Mouse (Mus musculus) embryo, embryonic 10 days (tissue): Measurements from ENCODE around the gene Zfp62.

Experiments
- DNase-seq: peaks from one replicate; pipeline ENCODE4 v3.0.0-alpha.2; 2015; ENCODE audit warnings: low spot score

The Zfp62 gene

DNA sequence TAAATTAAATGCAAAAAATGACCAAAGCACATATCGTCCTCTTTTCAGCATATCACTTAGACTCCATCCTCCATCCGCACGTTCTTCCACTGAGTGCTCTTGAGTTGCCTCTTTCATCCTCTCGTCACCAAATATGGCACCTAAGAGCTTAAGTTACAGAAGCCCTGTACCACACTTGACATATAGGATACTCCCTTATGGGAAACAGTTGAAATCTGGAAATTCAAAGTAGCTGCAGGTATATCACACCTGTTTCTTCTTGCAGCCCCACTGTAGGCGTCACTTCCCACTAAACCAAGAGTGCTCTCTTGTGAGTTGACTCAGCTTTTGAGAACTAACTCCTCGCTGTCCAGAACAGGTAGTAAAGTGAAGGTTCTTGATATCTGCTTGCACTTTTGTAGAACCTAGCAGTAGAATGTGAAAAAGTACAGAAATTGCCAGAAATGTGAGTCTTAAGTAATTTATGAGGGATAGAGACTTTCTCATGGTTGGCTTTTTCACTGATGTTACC is 2.0 kb downstream of the Zfp62 start:
- DNase-seq = no peak

DNA sequence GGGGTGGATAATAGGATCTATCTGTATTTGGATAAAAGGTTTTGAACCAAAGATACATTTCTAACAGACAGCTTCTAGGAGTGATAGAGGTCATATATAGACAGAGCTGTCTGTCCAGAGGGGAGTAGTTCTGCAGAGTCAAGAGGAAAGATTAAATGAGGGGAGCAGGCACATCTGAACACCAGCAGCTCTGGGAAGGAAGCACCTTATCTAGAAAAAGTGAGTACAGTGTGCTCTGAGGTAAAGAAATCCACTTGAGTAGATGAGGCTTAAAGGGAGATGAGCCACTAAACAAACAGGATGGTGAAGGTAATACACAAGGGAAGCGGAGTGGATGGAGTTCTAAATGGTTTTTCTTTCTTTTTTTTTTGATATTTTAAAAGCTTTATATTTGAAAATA is 4.4 kb downstream of the Zfp62 start:
- DNase-seq = no peak

DNA sequence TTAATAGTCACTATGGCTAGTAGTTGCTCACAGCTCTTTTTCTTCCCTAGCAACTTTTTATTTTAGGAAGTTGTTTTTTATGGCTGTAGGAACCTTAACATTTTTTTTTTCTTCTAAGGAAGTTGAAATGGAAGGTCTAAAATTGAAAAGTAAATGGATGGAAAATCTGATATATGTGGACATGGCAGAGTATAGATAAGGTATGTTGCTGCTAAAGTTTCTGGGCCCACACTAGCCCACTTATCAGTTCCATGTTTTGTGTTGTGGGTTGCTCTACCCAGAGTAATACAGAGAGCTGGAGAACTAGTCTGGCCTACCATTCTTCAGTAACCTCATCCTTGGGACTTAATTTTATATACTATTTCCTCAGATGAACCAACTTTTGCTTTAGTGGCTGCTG is 9.5 kb downstream of the Zfp62 start:
- no peak for DNase-seq

DNA sequence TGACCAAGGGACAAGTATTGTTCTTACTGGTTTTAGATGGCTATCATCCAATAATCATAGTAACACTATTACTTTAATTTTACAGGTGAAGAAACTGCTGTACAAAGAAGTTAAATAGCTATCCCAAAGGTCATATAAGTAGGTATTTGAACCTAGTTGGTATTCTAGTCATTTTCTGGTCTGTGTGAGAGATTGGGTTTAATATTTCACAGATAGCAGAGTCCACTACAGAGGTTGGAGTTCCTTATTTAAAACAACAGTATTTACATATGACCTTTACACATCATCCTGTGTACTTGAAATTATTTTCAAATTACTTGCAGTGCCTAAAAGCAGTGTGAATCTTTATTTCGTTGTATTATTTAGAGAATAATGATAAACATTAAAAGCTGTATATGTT is 10.4 kb downstream of the Zfp62 start:
- DNase-seq = no peak

DNA sequence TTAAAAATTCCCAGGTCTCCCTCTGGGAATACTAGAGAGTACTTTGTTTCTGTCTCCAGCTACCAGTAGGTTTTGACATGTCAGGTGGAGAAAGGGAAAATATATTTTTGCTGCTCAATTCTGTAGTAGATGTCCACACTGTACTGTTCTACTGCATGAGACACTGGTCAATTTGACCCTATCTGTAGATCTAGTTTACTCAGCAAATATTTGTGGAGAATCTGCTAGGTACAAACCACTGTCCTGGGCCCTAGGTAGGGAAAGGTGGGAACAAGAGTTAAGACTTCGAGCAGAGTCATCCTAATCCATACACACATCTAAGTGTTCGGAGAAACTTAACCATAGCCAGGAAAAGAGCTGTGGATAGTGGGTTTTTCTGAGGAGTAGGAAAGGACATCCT is 16.2 kb downstream of the Zfp62 start:
- DNase-seq = no peak

DNA sequence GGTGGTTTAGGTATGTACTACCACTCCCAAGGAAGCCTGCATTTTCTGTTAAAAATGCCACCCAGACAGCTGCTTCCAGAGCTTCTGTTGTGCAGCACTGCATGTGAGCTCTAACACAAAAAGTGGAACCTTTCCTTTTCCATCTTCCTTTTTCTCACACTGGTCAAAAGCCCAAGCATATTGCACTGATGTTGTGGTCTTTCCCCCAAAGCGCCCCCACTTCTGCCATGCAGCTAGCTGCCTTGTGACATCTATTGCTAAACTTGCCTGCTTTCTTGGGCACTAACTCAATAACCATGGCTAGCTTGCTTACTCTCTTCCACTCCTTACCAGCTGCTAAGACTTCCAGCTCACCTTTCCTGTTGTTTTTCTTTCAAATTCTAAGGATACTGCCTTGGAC is 21.4 kb downstream of the Zfp62 start:
- no peak for DNase-seq

DNA sequence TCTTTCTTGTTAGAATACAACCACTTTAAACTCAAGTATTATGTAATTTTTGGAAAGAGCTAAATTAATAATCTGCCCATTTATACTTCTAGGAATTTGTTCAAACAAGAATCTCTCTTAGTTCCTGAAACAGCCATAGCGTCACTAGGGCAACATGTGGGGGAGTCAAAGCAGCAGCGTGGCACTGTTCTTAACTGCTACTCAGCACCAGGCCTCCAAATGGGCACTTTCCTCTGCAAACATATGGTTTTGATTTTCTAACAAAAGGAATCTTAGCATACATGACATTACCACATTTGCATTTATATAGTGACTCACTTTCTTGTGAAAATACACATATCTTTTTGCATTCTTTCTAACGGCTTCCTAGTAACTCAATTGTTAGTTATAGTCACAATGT is 29.7 kb downstream of the Zfp62 start:
- no peak for DNase-seq

DNA sequence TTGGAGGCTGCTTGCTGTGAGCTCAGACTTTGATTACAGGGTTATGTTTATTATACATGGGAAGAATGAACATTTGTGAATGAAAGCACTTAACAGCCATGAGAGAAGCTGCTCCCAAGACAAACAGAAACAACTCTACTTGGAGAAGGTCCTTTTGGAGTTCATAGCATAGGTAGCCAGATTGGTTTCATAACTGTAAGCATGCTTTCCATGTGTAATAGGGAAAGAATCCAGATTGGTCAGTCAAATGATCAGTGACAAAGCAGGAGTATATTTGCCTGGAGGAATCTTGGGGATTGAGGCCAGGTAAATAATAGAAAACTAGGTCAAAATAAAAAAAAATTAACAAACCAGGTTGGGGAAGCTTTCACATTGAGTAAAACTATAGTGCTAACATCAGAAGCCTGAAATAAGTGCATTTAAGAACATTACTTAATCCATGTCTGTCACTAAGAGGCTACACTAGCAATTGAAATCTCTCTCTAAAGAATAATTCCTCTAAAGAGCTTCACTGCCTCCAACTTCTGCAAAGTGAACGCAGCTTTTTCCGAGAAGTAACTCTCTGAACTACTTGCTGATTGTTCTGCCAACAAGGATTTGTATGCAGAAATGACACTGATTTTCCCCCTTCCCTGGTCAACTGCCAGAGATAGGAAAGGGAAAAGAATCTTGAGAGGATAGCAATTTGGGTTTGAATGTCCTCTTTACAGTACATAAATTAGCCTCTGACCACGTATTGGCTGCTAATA is 32.5 kb downstream of the Zfp62 start:
- DNase-seq = no peak

DNA sequence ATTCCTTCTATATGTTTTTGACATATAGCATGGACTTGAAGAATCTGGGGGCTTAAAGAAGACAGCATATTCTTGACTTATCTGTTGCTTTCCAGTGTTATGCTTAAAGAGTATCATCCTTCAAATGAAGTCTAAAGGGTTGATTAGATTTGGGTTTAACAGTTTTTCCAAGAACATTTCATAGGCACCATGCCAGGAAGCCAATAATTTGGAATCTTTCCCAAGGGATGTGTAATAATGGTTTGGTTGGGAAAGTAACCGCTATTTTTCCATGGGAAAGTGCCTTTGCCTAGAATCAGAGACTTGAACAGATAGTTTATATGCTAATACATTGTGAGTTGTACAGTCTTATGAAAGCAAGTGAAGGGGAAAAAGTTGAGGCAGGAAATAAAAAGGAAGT is 33.8 kb downstream of the Zfp62 start:
- no peak for DNase-seq

DNA sequence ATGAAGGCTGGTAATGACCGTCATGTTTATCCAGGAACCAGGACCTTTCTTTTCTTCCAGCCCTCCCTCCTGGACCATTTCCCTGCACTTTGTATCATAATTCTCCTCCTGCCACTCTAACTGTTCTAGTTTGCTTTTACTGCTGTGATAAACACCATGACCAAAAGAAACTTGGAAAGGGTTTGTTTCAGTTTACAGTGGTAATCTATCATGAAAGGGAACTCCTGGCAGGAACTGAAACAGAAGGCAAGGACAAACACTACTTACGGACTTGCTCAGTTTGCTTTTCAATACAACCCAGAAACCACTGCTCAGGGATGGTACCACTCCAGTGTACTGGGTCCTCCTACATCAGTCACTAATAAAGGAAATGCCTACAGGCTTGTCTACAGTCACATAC is 34.4 kb downstream of the Zfp62 start:
- no peak for DNase-seq

DNA sequence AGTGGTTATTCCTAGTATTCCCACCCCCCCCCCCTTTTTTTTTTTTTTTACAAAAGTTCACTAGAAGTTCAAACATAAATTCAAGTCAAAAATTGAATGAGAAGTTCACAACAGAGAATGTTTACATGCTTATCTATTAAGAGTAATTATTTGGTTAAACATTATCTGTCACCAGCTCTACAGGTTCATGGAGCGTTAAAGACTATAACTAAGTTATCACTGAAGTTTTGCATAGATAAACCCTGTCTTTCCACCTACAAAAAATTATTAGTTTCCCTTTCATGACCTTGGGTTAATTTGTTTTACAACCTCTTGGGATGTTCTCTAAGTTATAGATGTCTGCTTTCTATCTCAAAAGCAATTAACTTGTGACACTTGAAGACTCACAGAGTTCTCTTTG is 37.2 kb downstream of the Zfp62 start:
- DNase-seq = no peak

DNA sequence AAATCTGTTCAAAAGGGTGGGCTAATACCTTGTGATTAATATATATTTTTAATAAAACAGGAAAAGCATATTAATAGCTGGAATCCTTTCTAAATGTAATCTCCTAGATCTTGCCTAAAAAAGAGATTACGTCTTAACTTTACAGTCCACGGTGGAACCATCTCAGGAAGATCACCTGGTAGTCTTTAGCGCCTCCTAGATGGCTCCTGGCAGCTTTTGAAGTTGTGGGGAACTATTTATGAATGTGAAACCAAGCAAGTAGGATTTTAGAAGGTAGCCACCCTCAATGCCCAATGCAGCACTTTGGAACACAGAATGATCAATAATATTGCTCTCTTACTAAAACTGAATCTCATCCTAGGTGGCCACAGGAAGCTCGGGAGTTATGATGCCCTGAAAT is 37.8 kb downstream of the Zfp62 start:
- DNase-seq = no peak

DNA sequence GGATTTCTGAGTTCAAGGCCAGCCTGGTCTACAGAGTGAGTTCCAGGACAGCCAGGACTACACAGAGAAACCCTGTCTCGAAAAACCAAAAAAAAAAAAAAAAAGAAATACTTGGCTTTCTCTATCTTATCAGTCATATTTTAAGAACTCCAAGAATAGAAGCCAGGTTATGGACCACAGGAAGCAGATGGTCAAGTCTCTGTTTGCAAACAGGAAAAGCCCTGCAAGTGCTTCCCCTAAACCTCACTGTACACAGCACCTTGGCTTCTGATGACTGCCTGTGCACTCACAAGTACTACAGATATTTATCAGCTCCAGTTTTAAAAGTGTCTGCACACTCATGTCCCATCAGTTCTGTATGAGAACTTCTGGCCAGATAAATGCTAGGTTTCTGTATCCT is 38.4 kb downstream of the Zfp62 start:
- DNase-seq = no peak

DNA sequence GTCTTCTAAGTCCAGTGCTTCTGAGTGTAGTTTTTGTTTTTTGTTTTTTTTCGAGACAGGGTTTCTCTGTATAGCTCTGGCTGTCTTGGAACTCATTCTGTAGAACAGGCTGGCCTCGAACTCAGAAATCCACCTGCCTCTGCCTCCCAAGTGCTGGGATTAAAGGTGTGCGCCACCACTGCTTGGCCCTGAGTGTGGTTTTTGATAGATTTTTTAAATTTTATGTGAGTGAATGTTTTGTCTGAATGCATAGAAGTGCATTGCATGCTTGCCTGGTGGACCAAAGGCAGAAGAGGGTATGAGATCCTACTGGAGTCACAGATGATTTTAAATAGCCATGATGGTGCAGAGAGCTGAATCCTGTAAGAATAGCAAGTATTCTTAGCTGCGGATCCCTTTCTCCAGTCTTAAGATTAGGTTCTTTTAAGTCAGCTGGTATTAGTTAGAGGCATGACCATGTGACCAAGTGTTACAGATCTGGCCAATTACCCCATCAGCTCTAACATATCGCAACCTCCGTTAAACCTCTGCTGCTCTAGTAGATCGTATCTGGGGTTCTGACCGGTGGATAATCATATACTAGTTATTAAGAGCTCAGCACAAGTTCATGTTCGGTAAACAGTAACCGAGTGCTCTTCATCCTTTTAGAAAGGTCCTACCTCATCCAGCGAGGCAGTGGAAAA is 40.0 kb downstream of the Zfp62 start:
- peak; percentile 53 for DNase-seq

DNA sequence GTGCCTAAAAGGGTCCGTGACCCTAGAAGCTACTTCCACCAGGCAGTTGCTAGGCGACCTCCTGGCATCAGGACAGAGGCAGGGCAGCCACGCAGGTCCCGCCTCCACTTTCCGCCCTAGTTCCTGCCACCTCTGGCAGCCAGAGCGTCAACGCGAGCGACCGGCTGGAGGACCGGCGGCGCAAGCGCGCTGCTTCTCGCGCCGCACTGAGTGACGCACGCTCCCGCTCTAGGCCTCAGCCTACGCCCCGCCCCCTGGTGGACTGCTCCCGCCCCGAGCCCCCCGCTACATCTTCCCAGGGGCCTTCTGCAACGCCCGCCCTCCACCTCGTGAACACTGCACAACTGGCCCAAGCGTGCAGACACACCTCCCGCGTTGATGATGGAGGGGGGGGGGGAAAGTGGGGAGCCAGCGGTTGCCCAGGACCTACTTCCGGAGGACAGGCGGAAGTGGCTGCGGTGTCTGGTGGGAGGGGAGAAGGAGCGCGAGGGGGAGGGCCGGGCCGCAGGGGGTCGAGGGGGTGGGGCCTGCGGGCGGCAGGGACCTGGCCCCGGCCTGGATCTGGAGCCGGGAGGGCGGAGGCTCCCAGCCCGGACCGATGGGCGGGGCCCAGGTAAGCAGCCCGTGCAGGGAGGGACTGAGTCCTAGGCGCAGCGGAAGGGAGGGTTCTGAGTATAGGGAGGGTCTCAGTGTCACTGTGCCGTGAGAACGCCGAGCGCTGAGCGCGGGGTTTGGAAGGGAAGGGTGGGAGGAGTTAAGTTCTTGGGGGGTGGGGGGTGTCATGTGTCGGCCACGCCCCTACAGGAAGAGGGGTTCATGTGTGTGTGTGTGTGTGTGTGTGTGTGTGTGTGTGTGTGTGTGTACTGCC is 40.9 kb downstream of the Zfp62 start, which contains the start of gene Mgat1:
Gene Mgat1, plus strand, starts transcription at position 465 of the 868 bp plus-strand sequence.
- peak; percentile 97 for DNase-seq

DNA sequence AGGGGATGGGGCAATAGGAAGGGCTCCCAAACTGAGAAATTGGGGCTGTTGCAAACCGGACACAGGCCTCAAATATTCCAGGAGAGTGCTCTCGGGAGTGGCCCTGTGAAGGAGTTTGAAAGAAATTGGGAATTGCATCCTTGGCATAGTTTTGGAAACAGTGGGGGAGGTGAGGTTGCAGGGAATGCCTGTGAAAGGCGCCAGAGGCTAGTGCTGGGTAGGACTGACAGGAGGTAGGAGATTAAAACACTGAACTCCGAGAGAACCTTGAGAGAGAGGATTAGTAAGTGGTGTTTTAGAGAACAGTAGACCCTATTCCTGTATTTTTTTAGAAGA is 41.5 kb downstream of the Zfp62 start:
- DNase-seq = peak; percentile 25

DNA sequence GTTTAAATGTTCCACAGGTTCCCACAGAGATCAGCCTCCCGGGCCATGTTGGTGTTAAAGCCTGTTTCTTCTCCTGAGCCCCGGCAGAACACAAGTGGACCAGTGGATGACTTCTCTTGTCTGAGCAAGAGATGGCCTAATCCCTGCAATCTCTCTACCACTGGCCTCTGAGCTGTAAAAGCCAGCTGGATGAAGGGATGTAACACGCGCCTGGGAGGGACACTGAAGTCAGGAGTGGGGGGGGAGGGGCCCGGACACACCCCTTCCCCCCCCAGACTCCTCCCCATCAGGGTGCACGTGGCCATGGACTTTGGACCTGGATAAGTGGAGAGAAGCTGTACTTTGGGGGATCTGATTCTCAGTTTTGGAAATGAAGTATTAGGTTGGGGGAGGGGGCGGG is 42.1 kb downstream of the Zfp62 start:
- no peak for DNase-seq

DNA sequence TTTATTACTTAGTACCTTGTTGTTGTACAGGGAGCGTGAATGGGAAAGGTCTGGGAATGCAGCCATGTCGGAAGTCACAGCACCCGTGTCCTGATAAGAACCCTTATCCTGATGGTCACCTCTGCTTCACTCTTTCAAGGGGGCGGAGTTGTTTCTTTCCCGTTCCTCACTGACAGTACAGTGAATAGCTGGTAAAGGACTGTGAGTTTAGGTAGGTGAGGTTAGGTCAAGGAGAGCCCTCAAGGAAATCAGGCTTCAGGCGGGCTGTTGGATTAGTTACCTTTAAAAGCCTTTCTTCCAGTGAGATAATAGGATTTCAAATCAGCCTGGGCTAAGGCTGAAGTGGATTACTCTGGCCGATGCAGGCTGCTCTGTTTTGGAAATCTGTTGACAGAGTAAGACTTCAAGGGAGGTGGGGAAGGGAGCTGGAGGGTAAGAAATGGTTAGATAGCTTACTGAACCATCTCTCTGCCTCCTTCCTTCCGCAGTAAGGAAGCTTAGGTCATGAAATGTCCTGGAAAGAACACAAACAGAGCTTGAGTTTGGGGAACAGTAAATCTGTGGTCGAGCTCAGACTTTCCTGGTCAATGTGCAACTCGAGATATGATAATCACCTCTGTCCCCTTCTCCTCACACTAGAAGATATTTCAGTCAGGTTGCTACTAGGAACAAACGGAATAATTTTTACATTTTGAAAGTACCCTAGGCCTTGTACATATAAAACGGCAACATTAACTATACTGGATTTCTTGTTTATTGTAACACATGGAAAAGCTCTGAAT is 42.7 kb downstream of the Zfp62 start:
- no peak for DNase-seq

DNA sequence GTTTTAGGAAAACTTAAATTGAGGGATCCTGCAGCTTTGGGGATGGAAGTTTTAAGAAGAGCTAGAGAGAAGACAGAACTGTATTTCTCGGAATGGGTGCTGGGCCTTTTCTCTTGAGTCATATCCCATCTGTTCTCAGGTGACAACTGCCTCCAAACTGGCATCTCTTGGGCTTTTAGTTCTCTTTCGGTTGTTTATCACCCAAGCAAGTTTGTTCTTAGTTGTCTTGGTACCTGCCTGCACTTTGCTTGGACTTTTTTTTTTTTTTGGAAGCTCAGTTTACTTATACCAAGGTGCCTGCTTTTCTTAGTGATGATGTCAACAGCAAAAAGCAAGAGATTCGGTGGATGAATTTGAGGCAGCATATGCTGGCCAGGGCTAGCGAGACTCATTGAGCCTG is 43.4 kb downstream of the Zfp62 start:
- DNase-seq = no peak

DNA sequence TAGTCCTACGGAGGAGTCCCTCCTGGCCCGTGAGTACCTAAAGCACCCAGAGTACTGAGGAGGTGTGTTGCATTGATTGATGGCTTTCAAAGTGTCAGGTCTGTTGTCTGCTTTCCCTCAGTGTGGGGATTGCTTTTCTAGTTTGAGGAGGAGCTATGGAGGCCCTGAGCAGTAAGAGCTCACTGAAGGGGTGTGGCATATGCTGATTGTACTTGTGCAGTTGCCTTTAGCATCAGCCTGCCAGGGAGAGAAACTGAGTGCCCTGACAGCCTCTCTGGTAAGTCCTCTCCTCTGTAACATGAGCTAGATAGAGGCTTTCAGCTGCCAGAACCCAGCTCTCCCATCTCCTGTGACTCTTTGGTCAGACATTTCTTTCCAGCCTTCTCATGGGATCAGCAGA is 44.2 kb downstream of the Zfp62 start:
- no peak for DNase-seq

DNA sequence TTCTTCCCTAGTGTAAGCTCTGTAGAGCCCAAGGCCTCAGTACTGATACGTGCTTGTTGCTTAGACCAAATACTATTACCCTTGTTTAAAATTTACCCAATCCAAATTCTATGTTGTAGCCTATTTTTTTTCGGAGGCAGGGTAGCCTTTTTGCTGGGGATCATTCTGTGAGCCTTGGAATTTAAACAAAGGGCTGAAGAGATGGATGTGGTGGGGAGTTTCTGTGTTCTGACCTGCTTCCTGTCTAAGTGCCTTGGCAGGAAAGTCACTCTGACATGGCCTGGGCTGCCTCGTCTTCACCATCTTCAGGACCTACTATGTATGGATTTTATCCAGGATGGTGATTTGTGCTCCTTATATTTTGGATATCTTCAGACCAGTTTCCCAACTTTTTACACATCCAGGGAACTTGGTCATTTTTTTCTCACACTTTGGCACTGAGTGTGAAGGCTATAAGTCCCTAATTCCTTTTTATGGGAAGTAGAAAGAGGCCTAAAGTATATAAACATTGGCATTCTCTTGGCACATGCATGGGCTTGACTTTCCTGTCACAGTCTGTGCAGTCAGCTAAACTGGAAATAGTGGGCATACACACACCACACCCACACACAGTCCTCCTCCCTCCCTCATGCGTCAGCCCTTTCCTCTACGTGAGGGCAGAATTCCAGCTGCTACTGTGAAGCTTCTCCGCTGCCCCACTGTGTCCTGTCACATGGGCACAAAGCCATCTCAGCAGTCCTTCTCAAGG is 45.3 kb downstream of the Zfp62 start:
- no peak for DNase-seq
